Mouse (Mus musculus) midbrain, embryonic 16.5 days (tissue): ENCODE results near the gene Vmn1r16. TPM values are rescaled to one million over a fixed set of nuclear protein-coding genes. Genes with fewer than 3 reads are reported as not detected.
"Not testable (repeated sequence)": the region's sequence is repeated elsewhere in the genome, so short reads cannot be mapped to it uniquely, and the experiment has no call there.

Experiments
- ATAC-seq: fragments of 200-750 bp; cut with Nextera tagmentation; 2 replicates; pipeline ENCODE4 v1.8.0; 2017; ENCODE audit warnings: moderate TSS enrichment
- H3K27ac ChIP-seq: fragments of 300-500 bp; sonication (generic); 2 replicates; pipeline ENCODE4 v1.5.1; 2014; ENCODE audit warnings: mild to moderate bottlenecking, low read length, mixed read lengths
- H3K27me3 ChIP-seq: fragments of 300-500 bp; sonication (generic); 2 replicates; pipeline ENCODE4 v1.6.1; 2014; ENCODE audit warnings: low read depth, low read length, mixed read lengths; ENCODE audit not compliant: control insufficient read depth, insufficient read depth
- H3K36me3 ChIP-seq: fragments of 300-500 bp; sonication (generic); 2 replicates; pipeline ENCODE4 v1.6.1; 2014; ENCODE audit warnings: mild to moderate bottlenecking, low read length, moderate library complexity, mixed read lengths; ENCODE audit not compliant: control insufficient read depth, insufficient read depth
- H3K4me1 ChIP-seq: fragments of 300-500 bp; sonication (generic); 2 replicates; pipeline ENCODE4 v1.6.1; 2014; ENCODE audit warnings: mild to moderate bottlenecking, low read length, mixed read lengths; ENCODE audit not compliant: control insufficient read depth, insufficient read depth
- H3K4me2 ChIP-seq: fragments of 300-500 bp; sonication (generic); 2 replicates; pipeline ENCODE4 v1.6.1; 2014; ENCODE audit warnings: mild to moderate bottlenecking, low read length, mixed read lengths
- H3K4me3 ChIP-seq: fragments of 300-500 bp; sonication (generic); 2 replicates; pipeline ENCODE4 v1.5.1; 2014; ENCODE audit warnings: low read depth, mild to moderate bottlenecking, low read length, moderate library complexity, mixed read lengths
- H3K9ac ChIP-seq: fragments of 300-500 bp; sonication (generic); 2 replicates; pipeline ENCODE4 v1.6.1; 2014; ENCODE audit warnings: low read depth, low read length, mixed read lengths
- H3K9me3 ChIP-seq: fragments of 300-500 bp; sonication (generic); replicated peaks from 2 replicates; pipeline ENCODE4 v1.6.1; 2014; ENCODE audit warnings: mild to moderate bottlenecking, low read length, mixed read lengths; ENCODE audit not compliant: control insufficient read depth, poor library complexity, severe bottlenecking
- WGBS: fragments of 180-500 bp; shearing (Covaris S2); extraction: QIAGEN DNeasy Blood & Tissue Kit; methylation state at CpG from one replicate; pipeline ENCODE4 v1.1.7; 2014; 5-methylcytosine and 5-hydroxymethylcytosine counted together
- polyA plus RNA-seq: library from polyadenylated mRNA; unstranded; fragments of >200 nt; fragmentation: Nextera tagmentation; extraction: Ambion mirVana; gene quantifications from 2 replicates; pipeline ENCODE4 v1.2.1, GENCODE M21; 2015

Gene Vmn1r16
- not detected in 2 replicates for polyA plus RNA-seq

GRCm38 (mm10) chr6:57329394-57329793 lies at the start of gene Vmn1r16:
Gene Vmn1r16, minus strand, starts transcription at chr6:57329494.
- Histone ChIP-seq H3K4me2 (no peak within 1 kb of the TSS), H3K27ac (no peak within 1 kb of the TSS), H3K9ac (no peak within 1 kb of the TSS), H3K36me3 (no peaks in the 10 kb centered on the region), H3K4me1 (no peaks in the 10 kb centered on the region), H3K4me3 (no peak within 1 kb of the TSS), H3K9me3 (no peaks in the 10 kb centered on the region), H3K27me3 (no peaks in the 10 kb centered on the region)
- WGBS: 76% methylated on average over 3 of the region's 3 CpGs
- no peak for ATAC-seq

DNA sequence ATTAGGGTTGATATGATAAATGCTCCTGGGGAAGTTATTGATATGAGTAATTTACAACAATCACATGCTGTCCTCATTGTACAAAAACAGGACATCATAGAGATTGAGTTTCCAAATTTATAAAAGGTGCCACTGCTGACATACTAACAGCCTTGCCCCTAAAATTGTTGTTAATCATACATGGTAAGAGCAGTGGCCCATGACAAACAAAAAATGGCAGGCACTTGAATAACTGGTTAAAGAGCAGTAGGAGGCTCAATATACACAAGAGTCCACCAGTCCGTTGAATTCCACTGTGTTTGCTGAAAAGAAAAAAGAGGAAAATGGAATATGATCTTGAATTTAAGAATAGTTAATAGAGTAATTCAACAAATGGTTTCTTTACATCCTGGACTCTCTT lies 38.2 kb upstream of the Vmn1r16 start:
- whole genome bisulfite sequencing: 84% methylated on average over 1 of the region's 1 CpGs
- ATAC-seq: no peak
- no peaks in the 10 kb centered on the region for H3K9me3 ChIP-seq

GRCm38 (mm10) chr6:57365866-57366265 lies 36.6 kb upstream of the Vmn1r16 start:
- H3K4me1 ChIP-seq, H3K4me2 ChIP-seq, H3K27ac ChIP-seq, H3K9me3 ChIP-seq, H3K9ac ChIP-seq, H3K27me3 ChIP-seq, H3K4me3 ChIP-seq, ATAC-seq, H3K36me3 ChIP-seq: not testable (repeated sequence)
- 93% methylated on average over 1 of the region's 1 CpGs for WGBS

More for the DNA sequence above, 38.2 kb upstream of the Vmn1r16 start:
- Histone ChIP-seq H3K9ac (no peak overlapping the region), H3K4me1 (no peaks in the 10 kb centered on the region), H3K4me3 (no peak overlapping the region), H3K27me3 (no peaks in the 10 kb centered on the region), H3K4me2 (no peak overlapping the region), H3K36me3 (no peaks in the 10 kb centered on the region), H3K27ac (no peak overlapping the region)

GRCm38 (mm10) chr6:57363627-57364026 lies 34.3 kb upstream of the Vmn1r16 start, which contains the start of gene Vmn1r17:
Gene Vmn1r17, minus strand, starts transcription at chr6:57363727.
- Histone ChIP-seq H3K4me3 (no peak within 1 kb of the TSS), H3K27me3 (no peaks in the 10 kb centered on the region), H3K36me3 (no peaks in the 10 kb centered on the region), H3K4me2 (no peak within 1 kb of the TSS), H3K9me3 (no peaks in the 10 kb centered on the region), H3K27ac (no peak within 1 kb of the TSS), H3K9ac (no peak within 1 kb of the TSS), H3K4me1 (no peaks in the 10 kb centered on the region)
- no peak for ATAC-seq
- WGBS: 95% methylated on average over 1 of the region's 1 CpGs

GRCm38 (mm10) chr6:57356864-57357263 lies 27.6 kb upstream of the Vmn1r16 start:
- no peaks in the 10 kb centered on the region for H3K36me3 ChIP-seq
- ATAC-seq: no peak
- H3K4me2 ChIP-seq: no peak overlapping the region
- WGBS: 70% methylated on average over 2 of the region's 2 CpGs
- no peak overlapping the region for H3K27ac ChIP-seq
- no peaks in the 10 kb centered on the region for H3K9me3 ChIP-seq
- no peak overlapping the region for H3K4me3 ChIP-seq
- no peaks in the 10 kb centered on the region for H3K27me3 ChIP-seq
- H3K4me1 ChIP-seq: no peaks in the 10 kb centered on the region
- no peak overlapping the region for H3K9ac ChIP-seq

DNA sequence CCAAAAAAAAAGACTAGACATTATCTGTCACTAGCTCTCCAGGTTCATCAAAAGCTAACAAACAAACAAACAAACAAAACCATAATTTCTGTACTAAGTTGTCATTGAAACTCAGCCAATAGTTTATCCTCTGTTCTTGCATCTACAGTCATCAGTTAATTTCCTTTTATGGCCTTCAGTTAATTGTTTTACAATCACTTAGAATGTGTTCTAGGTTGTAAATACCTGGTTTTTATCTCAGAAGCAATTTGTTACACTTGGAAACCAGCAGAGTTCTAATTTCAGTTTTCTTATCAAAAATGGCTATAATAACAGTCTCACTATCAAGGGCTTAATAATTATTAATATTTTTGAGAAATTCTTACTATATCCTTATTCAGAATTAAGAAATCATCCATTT lies 3.1 kb downstream of the Vmn1r16 start:
- no peaks in the 10 kb centered on the region for H3K9me3 ChIP-seq
- H3K4me2 ChIP-seq: no peak overlapping the region
- H3K27me3 ChIP-seq: no peaks in the 10 kb centered on the region
- no peak overlapping the region for H3K27ac ChIP-seq
- H3K36me3 ChIP-seq: no peaks in the 10 kb centered on the region
- no peaks in the 10 kb centered on the region for H3K4me1 ChIP-seq
- no peak overlapping the region for H3K4me3 ChIP-seq
- no peak for ATAC-seq
- no peak overlapping the region for H3K9ac ChIP-seq

- no peak overlapping the region for H3K4me2 ChIP-seq
These were observed 50.3 kb downstream of the Vmn1r16 start for GRCm38 (mm10) chr6:57278952-57279351.

GRCm38 (mm10) chr6:57272517-57272916 lies 56.8 kb downstream of the Vmn1r16 start:
- no peaks in the 10 kb centered on the region for H3K4me1 ChIP-seq
- H3K27me3 ChIP-seq: no peaks in the 10 kb centered on the region
- H3K27ac ChIP-seq: no peak overlapping the region
- no peaks in the 10 kb centered on the region for H3K36me3 ChIP-seq
- H3K4me3 ChIP-seq: no peak overlapping the region
- ATAC-seq: no peak
- no peaks in the 10 kb centered on the region for H3K9me3 ChIP-seq
- no peak overlapping the region for H3K4me2 ChIP-seq
- no peak overlapping the region for H3K9ac ChIP-seq

More at GRCm38 (mm10) chr6:57278952-57279351, 50.3 kb downstream of the Vmn1r16 start:
- Histone ChIP-seq H3K36me3 (no peaks in the 10 kb centered on the region), H3K4me1 (no peaks in the 10 kb centered on the region), H3K9me3 (no peaks in the 10 kb centered on the region), H3K4me3 (no peak overlapping the region), H3K9ac (no peak overlapping the region), H3K27ac (no peak overlapping the region), H3K27me3 (no peaks in the 10 kb centered on the region)
- ATAC-seq: no peak

GRCm38 (mm10) chr6:57271881-57272280 lies 57.4 kb downstream of the Vmn1r16 start:
- Histone ChIP-seq H3K4me3 (no peak overlapping the region), H3K4me2 (no peak overlapping the region), H3K27ac (no peak overlapping the region), H3K27me3 (no peaks in the 10 kb centered on the region), H3K36me3 (no peaks in the 10 kb centered on the region), H3K9me3 (no peaks in the 10 kb centered on the region), H3K4me1 (no peaks in the 10 kb centered on the region), H3K9ac (no peak overlapping the region)
- no peak for ATAC-seq
- WGBS: 72% methylated on average over 3 of the region's 3 CpGs
